Mouse (Mus musculus) hindbrain, embryonic 15.5 days (tissue): ENCODE data around the gene Sox15. TPM values are rescaled to one million over a fixed set of nuclear protein-coding genes. Genes with fewer than 3 reads are reported as not detected.

ENCODE experiments used
- ATAC-seq: fragments of 200-750 bp; cut with Nextera tagmentation; 2 replicates; pipeline ENCODE4 v1.8.0; 2017; ENCODE audit warnings: low read depth, moderate number of reproducible peaks, moderate TSS enrichment; ENCODE audit not compliant: low FRiP score
- H3K27ac ChIP-seq: fragments of 300-500 bp; sonication (generic); replicated peaks from 2 replicates; pipeline ENCODE4 v1.5.1; 2015; ENCODE audit warnings: mild to moderate bottlenecking, inconsistent platforms
- H3K27me3 ChIP-seq: fragments of 300-500 bp; sonication (generic); 2 replicates; pipeline ENCODE4 v1.6.1; 2015; ENCODE audit warnings: control low read depth, inconsistent platforms
- H3K36me3 ChIP-seq: fragments of 300-500 bp; sonication (generic); 2 replicates; pipeline ENCODE4 v1.6.1; 2015; ENCODE audit warnings: control low read depth, inconsistent platforms
- H3K4me1 ChIP-seq: fragments of 300-500 bp; sonication (generic); replicated peaks from 2 replicates; pipeline ENCODE4 v1.6.1; 2015; ENCODE audit warnings: control low read depth, inconsistent platforms
- H3K4me2 ChIP-seq: fragments of 300-500 bp; sonication (generic); 2 replicates; pipeline ENCODE4 v1.6.1; 2015; ENCODE audit warnings: moderate library complexity, mild to moderate bottlenecking, inconsistent platforms
- H3K4me3 ChIP-seq: fragments of 300-500 bp; sonication (generic); 2 replicates; pipeline ENCODE4 v1.5.1; 2015; ENCODE audit warnings: mild to moderate bottlenecking, inconsistent platforms
- H3K9ac ChIP-seq: fragments of 300-500 bp; sonication (generic); 2 replicates; pipeline ENCODE4 v1.6.1; 2015; ENCODE audit warnings: inconsistent platforms
- H3K9me3 ChIP-seq: fragments of 300-500 bp; sonication (generic); 2 replicates; pipeline ENCODE4 v1.6.1; 2016; ENCODE audit warnings: control low read depth, inconsistent platforms
- WGBS: fragments of 180-500 bp; shearing (Covaris S2); methylation state at CpG from one replicate; pipeline ENCODE4 v1.1.7; 2015; 5-methylcytosine and 5-hydroxymethylcytosine counted together
- polyA plus RNA-seq: library from polyadenylated mRNA; unstranded; fragments of >200 nt; fragmentation: Nextera tagmentation; extraction: Ambion mirVana; gene quantifications from 2 replicates; pipeline ENCODE4 v1.2.1, GENCODE M21; 2015

Sox15 gene
- polyA plus RNA-seq, 1 experiment from 2014 or later, result not detected

- ATAC-seq, result no peak
- peak overlapping the region; percentile 81 for H3K4me2 ChIP-seq
- WGBS, result 88% methylated on average over 7 of the region's 7 CpGs
- H3K27me3 ChIP-seq, result no peaks in the 10 kb centered on the region
- H3K36me3 ChIP-seq, result peaks cover 6% of the 10 kb centered on the region
- peak overlapping the region; percentile 93 for H3K27ac ChIP-seq
- peak overlapping the region; percentile 7; the same call in 1 of the 2 replicates for H3K9ac ChIP-seq
- H3K4me3 ChIP-seq, result no peak overlapping the region
- peaks cover 68% of the 10 kb centered on the region for H3K4me1 ChIP-seq
- no peaks in the 10 kb centered on the region for H3K9me3 ChIP-seq
Measured at GRCm38 (mm10) chr11:69683576-69683975, 28.5 kb downstream of the Sox15 start.

- H3K27me3 ChIP-seq, result no peaks in the 10 kb centered on the region
- 85% methylated on average over 12 of the region's 12 CpGs for WGBS
- ATAC-seq, result no peak
- no peak overlapping the region for H3K4me2 ChIP-seq
- H3K27ac ChIP-seq, result peak overlapping the region; percentile 93; the same call in 1 of the 2 replicates
- no peaks in the 10 kb centered on the region for H3K9me3 ChIP-seq
- H3K4me1 ChIP-seq, result peaks cover 61% of the 10 kb centered on the region
- no peak overlapping the region for H3K9ac ChIP-seq
- peaks cover 3% of the 10 kb centered on the region for H3K36me3 ChIP-seq
- no peak overlapping the region for H3K4me3 ChIP-seq
Measured at GRCm38 (mm10) chr11:69684128-69684745, 29.1 kb downstream of the Sox15 start.

GRCm38 (mm10) chr11:69684936-69685335, 29.8 kb downstream of the Sox15 start:
- 81% methylated on average over 6 of the region's 6 CpGs for WGBS
- peak overlapping the region; percentile 65 for H3K27ac ChIP-seq

GRCm38 (mm10) chr11:69685526-69686148, 30.5 kb downstream of the Sox15 start, which contains the start of gene Tnfsf13:
Gene Tnfsf13, minus strand, starts transcription at chr11:69685784.
- H3K27ac ChIP-seq, result peak within 1 kb of the TSS; percentile 65
- H3K27me3 ChIP-seq, result no peaks in the 10 kb centered on the region
- H3K9ac ChIP-seq, result 0 out of 2 replicates have a peak within 1 kb of the TSS, but pooled peaks have one; percentile 26
- no peak within 1 kb of the TSS for H3K4me3 ChIP-seq
- WGBS, result 56% methylated on average over 10 of the region's 10 CpGs
- H3K4me1 ChIP-seq, result peaks cover 47% of the 10 kb centered on the region
- peak within 1 kb of the TSS; percentile 11 for H3K4me2 ChIP-seq
- no peak for ATAC-seq
- no peaks in the 10 kb centered on the region for H3K36me3 ChIP-seq
- no peaks in the 10 kb centered on the region for H3K9me3 ChIP-seq

More at GRCm38 (mm10) chr11:69684936-69685335, 29.8 kb downstream of the Sox15 start:
- H3K4me1 ChIP-seq, result peaks cover 54% of the 10 kb centered on the region
- H3K9me3 ChIP-seq, result no peaks in the 10 kb centered on the region
- no peak overlapping the region for H3K9ac ChIP-seq
- no peak overlapping the region for H3K4me2 ChIP-seq
- H3K27me3 ChIP-seq, result no peaks in the 10 kb centered on the region
- H3K36me3 ChIP-seq, result no peaks in the 10 kb centered on the region
- no peak for ATAC-seq
- H3K4me3 ChIP-seq, result no peak overlapping the region

- Histone ChIP-seq H3K36me3 (no peaks in the 10 kb centered on the region), H3K27me3 (no peaks in the 10 kb centered on the region), H3K4me1 (peaks cover 41% of the 10 kb centered on the region), H3K4me3 (no peak overlapping the region), H3K9ac (no peak overlapping the region), H3K9me3 (no peaks in the 10 kb centered on the region), H3K4me2 (no peak overlapping the region), H3K27ac (peak overlapping the region; percentile 65; the same call in 1 of the 2 replicates)
- WGBS, result 10% methylated on average over 4 of the region's 4 CpGs
- no peak for ATAC-seq
Measured at GRCm38 (mm10) chr11:69686377-69686776, 31.3 kb downstream of the Sox15 start.

GRCm38 (mm10) chr11:69687061-69687460, 31.9 kb downstream of the Sox15 start:
- Histone ChIP-seq H3K27me3 (no peaks in the 10 kb centered on the region), H3K27ac (no peak overlapping the region), H3K4me3 (no peak overlapping the region), H3K36me3 (no peaks in the 10 kb centered on the region), H3K4me2 (no peak overlapping the region), H3K9ac (no peak overlapping the region), H3K9me3 (no peaks in the 10 kb centered on the region), H3K4me1 (peaks cover 40% of the 10 kb centered on the region)
- 67% methylated on average over 5 of the region's 5 CpGs for whole genome bisulfite sequencing
- no peak for ATAC-seq

GRCm38 (mm10) chr11:69689891-69690290, 34.8 kb downstream of the Sox15 start:
- Histone ChIP-seq H3K36me3 (no peaks in the 10 kb centered on the region), H3K27ac (no peak overlapping the region), H3K9ac (no peak overlapping the region), H3K4me3 (no peak overlapping the region), H3K27me3 (no peaks in the 10 kb centered on the region), H3K4me1 (peaks cover 25% of the 10 kb centered on the region), H3K9me3 (no peaks in the 10 kb centered on the region), H3K4me2 (no peak overlapping the region)
- 100% methylated on average over 1 of the region's 1 CpGs for WGBS
- ATAC-seq, result no peak

GRCm38 (mm10) chr11:69692196-69692811, 37.2 kb downstream of the Sox15 start:
- no peak for ATAC-seq
- H3K4me2 ChIP-seq, result no peak overlapping the region
- no peak overlapping the region for H3K27ac ChIP-seq
- no peaks in the 10 kb centered on the region for H3K36me3 ChIP-seq
- WGBS, result 82% methylated on average over 9 of the region's 9 CpGs
- H3K9me3 ChIP-seq, result no peaks in the 10 kb centered on the region
- H3K4me3 ChIP-seq, result no peak overlapping the region
- H3K4me1 ChIP-seq, result peaks cover 15% of the 10 kb centered on the region
- H3K9ac ChIP-seq, result no peak overlapping the region
- H3K27me3 ChIP-seq, result no peaks in the 10 kb centered on the region

GRCm38 (mm10) chr11:69692863-69693262, 37.7 kb downstream of the Sox15 start:
- H3K4me2 ChIP-seq, result no peak overlapping the region
- no peak overlapping the region for H3K4me3 ChIP-seq
- no peaks in the 10 kb centered on the region for H3K9me3 ChIP-seq
- H3K36me3 ChIP-seq, result no peaks in the 10 kb centered on the region
- no peaks in the 10 kb centered on the region for H3K27me3 ChIP-seq
- no peak overlapping the region for H3K27ac ChIP-seq
- no peak for ATAC-seq
- 91% methylated on average over 6 of the region's 6 CpGs for WGBS
- no peak overlapping the region for H3K9ac ChIP-seq
- H3K4me1 ChIP-seq, result peaks cover 15% of the 10 kb centered on the region

GRCm38 (mm10) chr11:69693421-69693965, 38.4 kb downstream of the Sox15 start:
- Histone ChIP-seq H3K9ac (no peak overlapping the region), H3K4me3 (no peak overlapping the region), H3K4me1 (peaks cover 15% of the 10 kb centered on the region), H3K27me3 (no peaks in the 10 kb centered on the region), H3K36me3 (no peaks in the 10 kb centered on the region), H3K9me3 (no peaks in the 10 kb centered on the region), H3K27ac (no peak overlapping the region), H3K4me2 (no peak overlapping the region)
- ATAC-seq, result no peak
- WGBS, result 67% methylated on average over 11 of the region's 11 CpGs

GRCm38 (mm10) chr11:69695046-69695360, 39.9 kb downstream of the Sox15 start:
- Histone ChIP-seq H3K27ac (no peak overlapping the region), H3K4me3 (peak overlapping the region; percentile 47), H3K4me2 (peak overlapping the region; percentile 97), H3K36me3 (no peaks in the 10 kb centered on the region), H3K9ac (peak overlapping the region; percentile 79; the same call in 1 of the 2 replicates), H3K4me1 (peaks cover 15% of the 10 kb centered on the region), H3K27me3 (no peaks in the 10 kb centered on the region), H3K9me3 (no peaks in the 10 kb centered on the region)
- WGBS, result 28% methylated on average over 6 of the region's 6 CpGs
- ATAC-seq, result peak; percentile 36
